Mouse (Mus musculus): ENCODE results near the gene Mosmo.

DNA sequence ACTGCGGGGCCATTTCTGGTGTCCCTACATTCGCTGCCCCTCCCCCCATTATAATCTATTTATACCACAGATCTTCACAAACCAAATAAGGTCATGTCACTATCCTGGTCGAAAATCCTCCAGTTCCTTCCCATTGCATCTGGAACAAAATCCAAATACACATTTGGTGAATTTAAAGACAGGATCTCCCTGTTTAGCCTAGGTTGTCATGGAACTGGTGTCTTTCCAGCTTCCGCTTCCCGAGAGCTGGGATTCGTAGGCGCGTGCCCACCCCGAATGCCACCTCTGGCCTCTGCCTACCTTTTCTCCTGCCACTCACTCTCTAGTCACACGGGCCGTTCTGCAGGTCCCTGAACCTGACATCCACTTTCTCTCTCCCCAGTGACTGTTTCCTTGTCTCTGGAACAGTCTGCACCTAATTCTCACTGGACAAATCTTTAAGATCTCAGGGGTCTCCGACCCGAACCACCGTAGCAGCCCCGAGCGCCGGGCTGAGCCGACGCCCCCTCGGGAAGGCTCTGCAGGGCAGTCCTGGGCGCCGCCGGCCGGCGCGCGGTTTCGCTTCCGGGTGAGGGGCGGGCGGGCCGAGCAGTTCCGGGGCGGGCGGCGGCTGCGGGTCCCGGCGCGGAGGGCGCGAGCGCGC, at the start of gene Mosmo:
- no peak for TF ChIP-seq ZKSCAN1 (IDR thresholded peaks at IDR 0.05; ENCODE audit: borderline replicate concordance, low read depth, low read length)
- no peak for TF ChIP-seq ETS1 (conservative IDR thresholded peaks at IDR 0.05; ENCODE audit: low read depth, low read length)
- TF ChIP-seq POLR2A (IDR thresholded peaks at IDR 0.05; ENCODE audit: low read depth, low read length), result peak; percentile 67
- TF ChIP-seq EP300 (IDR thresholded peaks at IDR 0.05; ENCODE audit: low read length), result no peak
- TF ChIP-seq TBP (conservative IDR thresholded peaks at IDR 0.05; ENCODE audit: low read depth, low read length), result no peak
- TF ChIP-seq CTCF (conservative IDR thresholded peaks at IDR 0.05 in 1 of 2, IDR thresholded peaks at IDR 0.05 in 1 of 2; ENCODE audit: low read depth in 2 of 2, low read length in 2 of 2), result no peak
- TF ChIP-seq MAX (IDR thresholded peaks at IDR 0.05; ENCODE audit: low read length), result no peak
- TF ChIP-seq KAT2A (IDR thresholded peaks at IDR 0.05; ENCODE audit: insufficient replicate concordance, low read length), result peak; percentile 27; the same call in 1 of the 2 replicates
- 0 out of 2 replicates have a peak, but pooled peaks have one; percentile 40 for TF ChIP-seq SIN3A (IDR thresholded peaks at IDR 0.05; ENCODE audit: low read length)
- no peak for TF ChIP-seq ZMIZ1 (IDR thresholded peaks at IDR 0.05; ENCODE audit: low read depth, low read length)
- TF ChIP-seq RCOR1 (conservative IDR thresholded peaks at IDR 0.05; ENCODE audit: low read depth, low read length), result no peak
- no peak for TF ChIP-seq MAZ (IDR thresholded peaks at IDR 0.05; ENCODE audit: low read depth, low read length)
- TF ChIP-seq ZC3H11A (IDR thresholded peaks at IDR 0.05; ENCODE audit: low read depth, low read length), result no peak
- TF ChIP-seq JUN (IDR thresholded peaks at IDR 0.05; ENCODE audit: insufficient read depth, low read depth, low read length), result no peak

All from CH12.LX (cell line).